Mouse (Mus musculus): ENCODE results near the gene Vmn1r219. TPM values are rescaled to one million over a fixed set of nuclear protein-coding genes. Genes with fewer than 3 reads are reported as not detected.
"Not testable (repeated sequence)": the region's sequence is repeated elsewhere in the genome, so short reads cannot be mapped to it uniquely, and the experiment has no call there.

Vmn1r219 gene
- polyA plus RNA-seq, 1 experiment from 2014 or later: not detected

DNA sequence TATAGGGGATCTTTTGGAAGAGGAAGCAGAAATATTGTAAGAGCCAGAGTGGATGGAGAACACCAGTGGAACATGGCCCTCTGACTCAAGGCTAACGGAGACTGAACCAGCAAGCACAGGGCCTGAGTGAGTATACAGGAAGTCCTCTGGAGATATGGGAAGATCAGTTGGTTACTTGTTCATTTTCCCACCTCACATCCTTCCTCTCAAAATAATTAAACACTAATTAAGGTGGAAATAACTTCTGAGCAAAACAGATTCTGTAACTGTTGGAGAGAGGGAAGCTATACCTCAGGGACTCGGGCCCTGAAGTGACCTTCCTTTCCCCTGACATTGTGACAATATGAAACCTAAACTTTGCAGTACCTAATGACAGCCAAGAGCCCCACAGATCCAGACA, 54.7 kb downstream of the Vmn1r219 start, which contains the start of gene Vmn1r221:
Gene Vmn1r221, plus strand, starts transcription at position 301 of the 400 bp plus-strand sequence.
- not testable (repeated sequence) for H3K36me3 ChIP-seq (ENCODE audit: control insufficient read depth, insufficient read depth, low read length); H3K4me3 ChIP-seq (replicated peaks; ENCODE audit: low read length); H3K27me3 ChIP-seq (ENCODE audit: control insufficient read depth, insufficient read depth, low read length); H3K9ac ChIP-seq (ENCODE audit: low read length); H3K9me3 ChIP-seq (replicated peaks; ENCODE audit: control insufficient read depth, low read length); H3K27ac ChIP-seq (ENCODE audit: low read length); H3K4me1 ChIP-seq (ENCODE audit: control insufficient read depth, insufficient read depth, low read length); ATAC-seq (ENCODE audit: insufficient read depth, low FRiP score); H3K4me2 ChIP-seq (ENCODE audit: low read depth, low read length)
- WGBS: 80% methylated on average over 2 of the region's 2 CpGs

Other genes with a start within 250 kb of the Vmn1r219 start
- gene Vmn1r213, start 151.7 kb upstream of the Vmn1r219 start, polyA plus RNA-seq (2015; fragmentation: Nextera tagmentation; extraction: Ambion mirVana): not detected in 2 replicates
- gene Vmn1r214, start 128.9 kb upstream of the Vmn1r219 start, polyA plus RNA-seq (2015; fragmentation: Nextera tagmentation; extraction: Ambion mirVana): not detected in 2 replicates
- gene Vmn1r215, start 91.3 kb upstream of the Vmn1r219 start, polyA plus RNA-seq (2015; fragmentation: Nextera tagmentation; extraction: Ambion mirVana): not detected in 2 replicates
- not detected in 2 replicates for gene Vmn1r217, start 41.1 kb upstream of the Vmn1r219 start, polyA plus RNA-seq (2015; fragmentation: Nextera tagmentation; extraction: Ambion mirVana)
- gene Vmn1r218, start 26.2 kb upstream of the Vmn1r219 start, polyA plus RNA-seq (2015; fragmentation: Nextera tagmentation; extraction: Ambion mirVana): not detected in 2 replicates
- gene Vmn1r220, start 28.7 kb downstream of the Vmn1r219 start, polyA plus RNA-seq (2015; fragmentation: Nextera tagmentation; extraction: Ambion mirVana): not detected in 2 replicates
- not detected in 2 replicates for gene Vmn1r221, start 54.8 kb downstream of the Vmn1r219 start, polyA plus RNA-seq (2015; fragmentation: Nextera tagmentation; extraction: Ambion mirVana)
- gene Vmn1r222, start 76.6 kb downstream of the Vmn1r219 start, polyA plus RNA-seq (2015; fragmentation: Nextera tagmentation; extraction: Ambion mirVana): not detected in 2 replicates
- gene Vmn1r223, start 87.8 kb downstream of the Vmn1r219 start, polyA plus RNA-seq (2015; fragmentation: Nextera tagmentation; extraction: Ambion mirVana): not detected in 2 replicates
- gene Zfp322a, start 209.9 kb downstream of the Vmn1r219 start, polyA plus RNA-seq (2015; fragmentation: Nextera tagmentation; extraction: Ambion mirVana): 36.9 and 38.3 TPM in 2 replicates